Mouse (Mus musculus) left cerebral cortex, postnatal 14 days (tissue): ENCODE measurements at regions not wholly inside any gene's neighbourhood (a gene's known extent, or its start where the extent isn't known, plus 50 kb on each side); places are given as distances from the start of the nearest gene placed in this dataset.

Experiments used
- DNase-seq, 2 experiments: peaks; one replicate each; pipeline ENCODE4 v3.0.0; 2021 to 2022; ENCODE audit warnings: low spot score in 2 of 2, mixed read lengths in 1 of 2
- intact Hi-C: fragments of 180-260 bp; cut with DNase I; formaldehyde crosslinking; loops from one replicate; pipeline ENCODE4 v1.15.1; 2025

DNA sequence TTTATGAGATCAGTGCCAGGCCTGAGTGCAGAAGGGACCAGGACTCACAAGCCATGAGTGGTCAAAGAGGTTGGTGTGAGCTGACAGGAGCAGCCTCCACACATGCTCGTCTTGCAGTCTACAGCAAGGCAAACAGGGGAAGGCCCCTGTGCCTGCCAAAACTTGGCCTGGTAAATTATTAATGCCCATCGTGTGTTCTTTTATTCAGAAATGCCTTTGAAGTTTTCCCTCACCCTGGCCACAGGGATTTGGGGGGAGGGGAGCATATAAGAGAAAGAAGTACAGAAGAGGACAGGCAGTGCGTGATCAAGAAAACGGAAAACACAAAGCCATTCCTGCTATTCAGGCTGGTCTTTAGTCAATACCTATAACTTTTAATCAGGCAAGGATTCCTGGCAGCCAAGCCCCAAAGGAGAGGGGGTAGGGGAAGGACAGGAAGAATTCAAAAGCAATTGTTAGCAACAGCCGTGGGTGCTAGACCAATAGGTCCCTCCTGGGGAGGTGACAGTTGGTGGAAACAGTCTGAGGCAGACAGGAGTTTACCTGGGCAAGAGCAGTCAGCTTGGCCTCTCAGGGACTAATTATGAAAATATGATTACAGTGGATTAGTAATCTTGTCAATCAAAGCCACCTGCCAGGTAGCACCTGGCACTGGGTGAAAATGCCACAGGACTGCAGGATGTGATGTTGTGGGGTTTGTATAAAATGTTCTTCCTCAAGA lies 357.4 kb upstream of the Rack1 start:
- DNase-seq, result no peak
- intact Hi-C loops, result no loop called here

DNA sequence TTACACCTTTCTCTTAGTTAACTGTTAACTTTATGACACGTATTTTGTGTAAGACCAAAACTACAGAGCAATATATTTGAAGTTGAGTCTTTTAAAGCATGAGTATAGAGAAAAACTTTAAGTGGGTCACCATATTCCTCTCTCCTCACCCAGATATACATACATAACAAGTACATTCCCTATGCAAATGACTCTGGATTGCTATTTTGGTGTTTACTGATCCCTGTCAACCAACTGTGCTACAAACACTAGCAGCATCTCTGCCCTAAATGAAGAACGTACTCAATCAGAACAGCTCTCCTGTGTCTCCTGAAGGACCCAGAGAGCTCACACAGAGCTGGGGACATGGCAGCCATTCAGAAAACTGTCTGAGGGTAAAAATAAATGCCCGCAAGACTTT lies 363.4 kb upstream of the Rack1 start:
- intact Hi-C loops, result no loop called here
- DNase-seq, result no peak

DNA sequence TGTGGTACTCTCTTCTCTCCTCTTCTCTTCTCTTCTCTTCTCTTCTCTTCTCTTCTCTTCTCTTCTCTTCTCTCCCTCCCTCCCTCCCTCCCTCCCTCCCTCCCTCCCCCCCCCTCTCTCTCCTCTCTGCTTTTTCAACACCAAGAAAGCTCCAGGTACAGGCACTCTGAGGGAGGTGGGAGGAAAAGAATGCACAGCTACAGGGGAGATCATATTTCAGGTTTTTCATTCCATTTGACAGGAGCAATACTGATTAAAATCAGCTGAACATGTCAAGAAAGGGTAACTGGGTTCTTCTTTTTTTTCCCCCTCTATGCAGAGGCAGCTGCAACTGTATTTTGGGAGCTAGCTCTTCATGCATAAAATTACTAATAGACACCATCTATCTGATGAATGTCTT lies 368.8 kb upstream of the Rack1 start:
- DNase-seq, result no peak
- intact Hi-C loops, result no loop called here

DNA sequence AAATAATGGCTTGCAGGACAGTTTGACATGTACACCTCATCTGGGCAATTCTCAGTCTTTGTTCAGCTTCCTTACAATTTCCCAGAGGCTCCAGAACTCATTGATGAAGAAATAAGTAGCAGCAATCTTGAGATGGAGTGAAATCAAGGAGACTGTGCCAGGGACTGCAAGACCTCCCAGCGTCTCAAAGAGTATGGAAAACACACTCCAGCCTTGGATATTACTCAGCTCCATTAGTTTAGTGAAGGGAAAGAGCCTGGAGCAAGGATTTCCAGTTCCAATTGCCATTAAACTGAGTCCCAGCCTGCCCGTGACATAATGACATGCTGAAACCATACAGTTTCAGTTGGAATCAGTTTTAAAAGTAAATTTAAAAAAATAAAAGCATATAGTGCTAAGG lies 372.7 kb upstream of the Rack1 start:
- no peak for DNase-seq
- intact Hi-C loops, result no loop called here

DNA sequence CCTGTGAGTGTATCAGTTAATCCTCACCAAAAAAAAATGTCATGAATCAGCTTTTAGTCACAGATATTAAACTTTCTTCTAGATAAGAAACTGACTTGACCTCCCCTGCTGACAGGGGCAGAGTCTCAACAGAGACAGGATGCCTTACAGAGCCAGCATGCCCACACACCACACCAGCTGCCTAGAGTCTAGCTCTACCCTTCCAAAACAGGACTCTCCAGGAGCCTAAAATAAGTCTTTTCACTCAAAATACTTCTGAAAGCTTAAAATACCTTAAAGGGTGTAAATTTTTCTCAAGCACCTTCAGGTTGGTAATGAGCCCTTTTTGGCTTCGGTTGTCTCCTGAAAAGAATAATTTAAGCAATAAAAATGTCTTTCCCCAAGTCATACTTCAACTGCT lies 373.7 kb upstream of the Rack1 start:
- intact Hi-C loops, result no loop called here
- DNase-seq, result no peak

DNA sequence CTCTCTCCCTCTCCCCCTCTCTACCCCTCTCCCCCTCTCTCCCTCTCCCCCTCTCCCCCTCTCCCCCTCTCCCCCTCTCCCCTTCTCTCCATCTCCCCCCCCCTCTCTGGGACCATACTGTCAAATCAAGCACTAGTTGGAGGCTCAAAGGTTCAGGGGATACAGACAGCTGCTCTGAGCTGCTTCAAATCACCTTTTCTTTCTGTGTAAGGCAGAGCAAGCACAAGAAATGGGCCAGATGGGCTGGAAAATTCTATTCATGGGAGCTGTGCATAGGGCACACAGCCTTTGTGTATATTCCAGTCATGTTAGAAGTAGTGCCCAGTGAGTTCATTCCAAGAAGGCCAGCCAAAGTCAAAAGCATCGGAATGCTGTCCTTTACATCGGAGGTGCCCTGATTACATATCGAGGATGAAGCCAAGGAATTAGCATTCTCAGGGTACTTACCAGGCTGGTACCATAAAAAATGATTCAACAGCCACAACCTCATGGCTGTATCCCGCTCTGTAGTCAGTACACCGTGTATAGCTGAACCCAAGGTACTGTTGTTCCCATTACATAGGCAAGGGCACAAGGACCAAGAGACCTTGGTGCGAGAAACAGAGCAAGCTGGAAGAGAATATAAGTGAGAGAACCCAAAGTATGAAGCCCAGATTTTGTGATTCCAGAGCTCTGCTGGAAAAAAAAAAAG lies 381.9 kb upstream of the Rack1 start:
- intact Hi-C loops, result no loop called here
- DNase-seq, result no peak

DNA sequence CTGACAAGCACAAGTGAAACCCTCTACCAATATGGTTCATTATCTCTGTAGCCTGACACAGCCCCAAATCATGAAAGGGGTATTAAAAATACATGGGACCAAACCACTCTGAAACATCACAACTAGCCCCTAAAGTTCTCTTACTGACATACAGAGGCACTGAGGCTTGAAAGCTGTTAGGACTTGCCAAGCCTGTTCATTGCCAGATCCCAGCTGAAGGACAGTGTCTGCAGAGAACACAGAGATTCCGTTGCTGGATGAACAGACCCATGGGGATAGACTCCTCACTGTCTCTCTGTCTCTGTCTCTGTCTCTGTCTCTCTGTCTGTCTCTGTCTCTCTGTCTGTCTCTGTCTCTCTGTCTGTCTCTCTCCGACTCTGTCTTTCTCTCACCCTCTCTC lies 382.5 kb upstream of the Rack1 start:
- intact Hi-C loops, result no loop called here

DNA sequence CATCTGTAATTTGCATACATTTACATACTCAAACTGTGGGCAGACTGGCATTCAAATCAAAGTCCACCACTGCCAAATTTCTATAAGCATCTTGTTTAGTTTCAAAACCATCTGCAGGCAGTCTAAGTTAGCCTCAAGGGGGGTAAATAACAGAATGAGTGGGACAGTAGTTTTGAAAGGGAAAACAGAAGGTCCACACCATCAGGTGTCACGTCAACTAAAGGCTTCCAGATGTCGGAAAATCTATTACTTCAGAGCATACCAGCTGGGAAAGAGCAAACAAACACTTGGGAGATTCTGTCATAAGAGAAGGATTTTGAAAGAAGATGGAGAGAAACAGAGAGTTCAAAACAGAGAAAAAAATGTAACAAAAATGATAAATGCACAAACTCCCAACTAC lies 402.1 kb upstream of the Rack1 start:
- DNase-seq, result no peak
- intact Hi-C loops, result no loop called here

More for the DNA sequence above, 382.5 kb upstream of the Rack1 start:
- DNase-seq, result no peak

DNA sequence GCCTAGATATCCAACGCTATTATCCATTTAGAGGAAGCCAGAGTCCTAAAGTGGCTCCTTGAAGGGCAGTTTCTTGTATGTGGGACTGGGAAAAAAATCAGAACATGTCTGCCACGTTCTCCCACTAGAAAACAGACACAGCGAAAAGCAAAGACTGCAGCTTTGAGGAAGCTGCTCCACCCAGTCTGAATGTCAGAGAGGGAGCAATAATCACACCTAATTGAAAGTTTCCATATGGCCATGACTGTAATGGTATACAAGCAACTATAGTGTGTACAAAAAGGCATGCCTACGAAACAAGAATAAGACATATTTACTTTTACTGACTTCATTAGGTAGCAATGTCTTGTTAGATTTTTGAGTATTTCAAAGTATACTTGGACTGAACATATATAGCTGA lies 392.7 kb upstream of the Sgcd start:
- DNase-seq, result no peak
- intact Hi-C loops, result no loop called here

DNA sequence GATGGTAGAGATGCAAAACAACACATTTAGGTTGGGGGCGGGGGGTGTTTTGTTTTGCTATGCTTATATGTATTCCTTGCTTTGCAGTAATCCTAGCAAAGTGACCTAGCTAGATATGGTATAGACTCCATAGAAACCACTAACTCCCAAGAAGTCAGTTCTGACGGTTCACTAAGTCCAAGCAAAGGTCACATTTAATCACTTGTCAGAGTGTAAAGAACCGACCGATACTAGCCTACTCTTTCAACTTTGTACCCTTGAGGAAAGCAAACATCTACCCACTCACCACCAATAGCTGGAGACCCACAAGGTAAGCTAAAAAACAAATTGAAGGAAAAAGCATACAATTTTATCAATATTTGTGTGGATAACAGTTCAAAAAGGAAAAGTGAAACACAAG lies 389.3 kb upstream of the Sgcd start:
- intact Hi-C loops, result no loop called here
- DNase-seq, result no peak

DNA sequence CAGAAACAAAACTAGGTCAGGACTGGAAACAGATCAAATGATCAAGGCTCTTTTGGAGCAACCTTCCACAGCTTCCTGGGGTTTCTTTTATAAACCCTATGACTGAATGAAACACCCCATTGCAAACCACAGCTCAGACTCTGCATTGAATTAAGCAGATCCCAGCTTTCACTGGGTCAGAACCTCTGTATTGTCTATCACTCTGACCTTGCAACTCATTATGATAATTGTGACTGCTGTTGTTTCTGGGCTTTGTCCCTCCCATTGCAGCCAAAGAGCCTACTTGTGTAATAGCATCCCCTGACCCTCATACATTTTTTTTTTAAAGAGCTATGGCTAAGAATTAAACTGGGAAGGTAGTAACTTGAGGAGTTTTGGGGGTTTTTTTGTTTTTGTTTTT lies 388.5 kb upstream of the Sgcd start:
- intact Hi-C loops, result no loop called here

DNA sequence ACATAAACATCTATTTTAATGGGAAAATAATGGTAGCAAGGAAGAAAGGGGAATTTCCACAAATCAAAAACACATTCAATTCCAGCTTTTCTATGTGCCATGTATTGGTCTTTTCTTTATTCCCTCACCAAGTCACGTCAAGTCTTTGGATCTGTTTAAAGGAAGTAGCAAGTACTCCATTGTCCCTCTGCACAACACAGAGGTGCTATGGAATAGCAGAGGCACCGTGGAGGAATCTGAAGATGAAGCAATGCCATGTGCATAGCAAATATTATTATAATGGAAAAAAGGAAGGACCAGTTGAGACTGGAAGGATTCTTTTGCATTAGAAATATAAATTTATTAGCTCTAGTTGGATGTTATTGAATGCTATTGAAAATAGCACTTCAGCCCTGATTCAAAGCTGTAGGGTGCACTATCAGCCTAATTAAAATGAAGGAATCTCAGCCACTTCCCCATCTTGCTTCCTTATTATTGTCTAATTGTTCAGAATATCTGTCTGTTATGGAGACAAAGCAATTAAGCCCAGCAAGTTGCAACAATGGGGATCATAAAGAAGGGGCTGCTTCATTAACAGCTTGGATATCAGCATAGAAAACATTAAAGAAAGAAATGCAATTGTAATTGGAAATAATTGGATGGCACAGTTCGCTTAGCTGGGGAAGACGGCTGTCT lies 362.7 kb upstream of the Sgcd start:
- no peak for DNase-seq
- intact Hi-C loops, result no loop called here

More for the DNA sequence above, 388.5 kb upstream of the Sgcd start:
- DNase-seq, result no peak

DNA sequence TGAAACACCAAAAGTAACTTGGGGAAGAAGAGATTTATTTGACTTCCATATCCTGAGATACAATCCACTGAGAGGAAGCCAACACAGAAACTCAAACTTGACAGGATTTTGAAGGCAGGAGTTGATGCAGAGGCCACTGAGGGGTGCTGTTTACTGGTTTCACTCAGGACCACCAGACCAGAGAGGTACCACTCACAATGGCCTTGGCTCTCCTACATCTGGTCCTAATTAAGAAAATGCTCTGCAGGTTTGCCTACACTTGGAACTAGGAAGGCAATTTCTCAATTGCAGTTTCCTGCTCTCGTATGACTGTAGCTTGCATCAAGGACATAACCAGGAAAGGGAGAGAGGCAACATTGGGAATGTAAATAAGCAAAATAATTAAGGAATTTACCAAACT lies 325.7 kb upstream of the Sgcd start:
- no peak for DNase-seq
- intact Hi-C loops, result no loop called here

DNA sequence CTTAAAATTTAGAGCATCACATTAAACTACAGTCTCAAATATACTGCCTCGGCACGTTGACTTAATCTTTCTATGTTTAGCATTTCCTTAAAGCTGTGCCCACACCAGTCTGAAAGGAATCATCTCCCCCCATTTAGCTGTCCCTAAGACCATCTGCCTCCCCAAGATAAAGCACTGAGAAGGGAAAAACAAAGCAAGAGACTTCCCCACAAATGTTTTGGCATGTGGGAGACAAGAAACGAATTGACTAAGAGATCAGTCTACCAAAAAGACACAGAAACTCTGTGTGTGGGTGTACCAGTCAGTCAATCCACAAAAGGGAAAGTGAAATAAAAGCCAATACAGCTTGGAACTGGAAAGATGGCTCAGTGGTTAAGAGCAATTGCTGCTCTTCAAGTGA lies 306.6 kb upstream of the Sgcd start:
- peak; percentile 3 to 11 for DNase-seq
- intact Hi-C loops, result no loop called here

DNA sequence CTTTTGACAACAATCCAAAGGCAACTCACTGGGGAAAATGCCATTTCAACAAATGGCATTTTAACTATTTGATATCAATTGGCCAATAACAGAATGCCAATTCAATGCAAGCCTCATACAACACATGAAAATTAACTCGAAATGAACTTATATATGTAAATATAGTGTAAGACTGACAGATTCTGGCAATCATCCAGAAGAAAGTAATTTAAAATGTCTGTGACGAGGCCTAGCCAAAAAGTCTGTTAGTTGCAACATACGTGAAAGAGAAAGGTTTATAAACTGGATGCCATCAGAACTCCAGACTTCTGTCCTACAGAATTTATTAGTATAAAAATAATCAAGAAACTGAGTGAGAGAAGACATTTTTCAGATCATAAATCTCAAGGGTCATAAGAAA lies 273.7 kb upstream of the Sgcd start:
- no peak for DNase-seq
- intact Hi-C loops, result no loop called here

DNA sequence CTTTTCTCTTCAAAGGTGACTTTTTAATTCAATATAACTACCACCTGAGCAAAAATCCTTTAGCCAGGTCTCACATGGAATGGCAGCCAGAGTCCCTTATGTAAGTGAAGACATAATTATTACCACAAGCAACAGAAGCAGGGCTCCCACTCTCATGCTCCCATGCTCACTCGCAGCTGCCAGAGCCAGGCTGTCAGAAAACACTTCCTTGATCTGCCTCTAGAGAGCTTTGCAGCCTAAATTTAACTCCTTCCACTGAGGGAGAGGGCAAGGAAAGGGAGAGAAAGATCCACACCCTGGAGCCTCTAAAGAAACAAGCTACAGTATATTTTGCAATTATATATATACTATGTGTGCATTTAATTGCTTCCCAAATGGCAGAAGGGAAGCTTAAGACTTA lies 272.3 kb upstream of the Sgcd start:
- intact Hi-C loops, result no loop called here
- DNase-seq, result peak in 1 of 2 experiments; percentile 16

DNA sequence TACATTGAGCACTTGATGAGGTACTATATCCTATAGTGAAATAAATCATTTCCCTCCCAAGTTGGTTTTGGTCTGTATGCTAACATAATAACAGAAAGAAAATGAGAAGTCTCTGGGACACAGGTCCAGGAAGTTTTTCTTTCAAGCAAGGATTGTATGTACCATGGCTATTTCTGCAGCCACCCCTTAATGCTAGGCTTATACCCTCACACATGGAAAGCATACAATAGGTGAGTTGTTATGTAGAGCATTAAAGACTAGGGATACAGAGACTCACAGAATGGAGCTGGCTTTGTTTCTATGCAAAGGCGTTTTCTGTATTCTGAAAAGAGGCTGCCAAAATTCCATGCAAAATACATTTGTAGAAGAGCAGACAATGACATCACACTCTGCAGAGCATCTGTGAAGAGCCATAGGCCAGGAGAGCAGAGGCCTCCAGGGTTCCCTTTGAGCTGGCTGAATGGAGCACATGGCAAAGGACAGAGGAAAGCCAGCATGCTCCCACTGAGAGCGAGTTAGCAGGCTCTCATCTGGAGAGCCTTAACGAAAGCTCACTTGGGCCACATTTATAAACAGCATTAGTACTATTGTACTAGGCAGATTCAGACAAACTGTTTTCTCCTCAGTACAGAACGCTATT lies 262.0 kb upstream of the Sgcd start:
- intact Hi-C loops, result no loop called here
- no peak for DNase-seq

DNA sequence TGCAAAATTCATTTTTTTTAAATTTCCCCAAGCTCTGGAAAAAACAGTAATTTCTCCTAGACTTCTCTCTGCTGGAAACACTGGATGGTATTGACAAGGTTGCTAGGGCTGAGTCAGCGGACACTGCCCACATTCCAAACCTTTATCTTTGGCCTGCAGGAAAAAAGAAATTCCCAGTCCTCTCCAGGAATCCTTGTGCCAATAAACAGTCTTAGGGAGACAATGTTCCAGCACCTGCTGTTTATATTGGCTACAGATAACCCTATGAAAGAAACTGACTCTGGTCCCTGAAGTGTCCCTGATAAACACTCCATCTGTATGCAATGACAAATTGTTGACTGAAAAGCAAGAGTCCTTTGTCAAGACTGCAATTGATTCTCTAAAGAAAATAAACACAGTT lies 260.5 kb upstream of the Sgcd start:
- no peak for DNase-seq
- intact Hi-C loops, result no loop called here

DNA sequence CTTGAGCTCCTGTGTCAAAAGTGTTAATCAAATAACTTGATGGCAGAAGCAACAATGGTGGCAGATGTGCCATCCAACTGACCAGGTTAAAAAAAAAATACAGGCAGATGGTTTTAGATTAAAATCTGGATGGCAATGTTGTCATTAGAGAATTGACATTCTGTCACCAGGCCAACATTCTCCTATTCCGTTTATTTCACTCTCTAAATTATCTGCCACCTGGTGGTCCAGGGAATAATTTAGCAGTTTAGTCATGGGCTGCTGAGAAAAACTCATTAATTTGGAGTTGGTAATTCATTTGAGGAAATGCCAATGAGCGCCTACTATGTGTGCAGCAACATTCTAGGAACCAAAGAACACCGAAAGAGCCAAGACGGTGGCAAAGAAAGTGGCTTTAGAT lies 232.4 kb upstream of the Sgcd start:
- intact Hi-C loops, result no loop called here
- DNase-seq, result no peak

DNA sequence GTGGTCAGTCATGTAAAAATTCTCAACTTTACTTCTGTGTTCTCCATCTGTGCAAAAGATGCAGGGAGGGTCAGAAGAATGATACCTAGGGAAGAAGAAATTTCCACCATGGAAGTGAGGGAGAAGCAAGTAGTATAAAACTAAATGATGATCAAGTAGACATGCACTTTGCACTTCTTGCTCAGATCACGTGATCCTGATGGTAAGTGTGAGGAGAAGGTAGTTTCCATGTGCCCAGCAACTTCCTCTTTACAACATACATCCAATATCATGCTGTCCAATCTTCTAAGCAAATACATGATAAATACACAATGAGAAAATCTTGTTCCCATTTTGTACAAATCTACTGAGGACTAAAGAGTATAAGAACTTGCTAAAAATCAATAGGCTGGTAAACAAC lies 230.4 kb upstream of the Sgcd start:
- intact Hi-C loops, result no loop called here
- DNase-seq, result no peak

DNA sequence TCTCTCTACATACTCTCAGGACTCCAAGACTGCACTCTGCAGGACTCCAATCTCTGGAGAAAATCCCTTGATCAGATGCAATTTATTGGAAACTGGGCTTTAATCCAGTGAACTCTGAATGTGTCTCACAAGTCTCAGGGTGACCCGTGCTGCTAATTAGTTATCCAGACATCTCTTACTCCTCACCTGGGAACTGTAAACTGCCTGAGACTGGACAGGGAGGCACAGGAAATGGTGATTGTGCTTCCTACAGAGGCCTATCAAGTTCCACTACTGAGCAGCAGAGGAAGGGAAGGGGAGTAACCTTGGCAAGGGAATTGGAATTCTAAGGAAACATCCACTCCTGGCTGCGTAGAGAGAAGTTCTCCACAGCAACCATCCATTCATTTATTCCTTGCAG lies 228.0 kb upstream of the Sgcd start:
- intact Hi-C loops, result no loop called here
- no peak for DNase-seq
